10 mouse cellular contexts compared by ENCODE assay signal in the genomic region with DNA sequence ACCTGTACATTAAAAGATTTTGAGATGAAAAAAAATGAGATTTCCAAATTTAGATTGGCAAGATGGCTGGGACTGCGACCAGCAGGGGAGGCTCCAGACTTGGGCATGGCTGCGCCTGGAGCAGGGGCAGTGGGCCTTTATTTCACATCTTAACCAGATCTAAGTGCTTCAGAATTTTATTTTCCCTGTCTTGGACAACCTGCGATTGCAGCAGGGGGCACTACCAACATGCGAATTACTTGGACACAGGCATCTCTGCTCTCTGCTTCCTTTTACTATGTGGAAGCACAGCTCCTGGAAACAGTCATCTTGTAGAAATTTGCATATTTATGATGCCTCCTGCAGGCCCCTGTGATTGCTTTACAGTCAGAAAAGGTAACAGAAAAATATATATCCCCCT. TPM values are rescaled to one million over a fixed set of nuclear protein-coding genes. Genes with fewer than 3 reads are reported as not detected.
DNase-seq lines count a peak whose midpoint lies in the region; ATAC-seq lines count a peak whose summit lies in the region.
"Had no signal": no experiment of that assay in that cellular context is flagged by ENCODE, and none has a peak within 500 bp of the region (broad histone marks: within the 10 kb centered on the region; RNA-seq: fewer than 3 reads in every experiment).

No protein-coding gene starts in this region.

- no peaks in the 10 kb centered on the region for H3K27me3 ChIP-seq in neural tube, embryonic 11.5 days (ENCODE audit: control insufficient read depth, insufficient read depth, low read length)
- peaks cover 51% of the 10 kb centered on the region for H3K27me3 ChIP-seq in embryonic facial prominence, embryonic 10.5 days (replicated peaks; ENCODE audit: low read depth, poor library complexity, severe bottlenecking)
- no peaks in the 10 kb centered on the region for H3K27me3 ChIP-seq in hindbrain, embryonic 14.5 days (ENCODE audit: control insufficient read depth, insufficient read depth, low read length)
- H3K27me3 ChIP-seq in splenic B cell, adult 2 months (ENCODE audit: control insufficient read depth, insufficient read depth, low read length, poor library complexity, severe bottlenecking), result peaks cover 4% of the 10 kb centered on the region; the same call in 1 of the 2 replicates

- peak; percentile 52 for DNase-seq in neural tube, embryonic 11.5 days (ENCODE audit: low spot score)
- DNase-seq in neural tube, embryonic 10.5 days (ENCODE audit: extremely low spot score, low spot score), result no peak
- peak; percentile 43 for DNase-seq in embryonic facial prominence, embryonic 10.5 days (ENCODE audit: low spot score)
- DNase-seq in hindbrain, embryonic 14.5 days (ENCODE audit: low spot score), result no peak
- peak; percentile 62 for DNase-seq in splenic B cell, adult 2 months (ENCODE audit: low read depth, low spot score)
- no peak for DNase-seq in thymus, postnatal 25 days
- no peak for DNase-seq in gastrocnemius, adult 8-10 months (ENCODE audit: low spot score in 2 of 2)
- DNase-seq: right cerebral cortex, postnatal 14 days had no signal

- no peak overlapping the region for H3K4me2 ChIP-seq in neural tube, embryonic 11.5 days (ENCODE audit: low read depth)
- no peak overlapping the region for H3K4me2 ChIP-seq in hindbrain, embryonic 14.5 days (replicated peaks)

- ATAC-seq in neural tube, embryonic 11.5 days (ENCODE audit: insufficient read depth, low FRiP score, low TSS enrichment), result peak; percentile 45; the same call in 1 of the 2 replicates
- peak; percentile 50 for ATAC-seq in hindbrain, embryonic 14.5 days (ENCODE audit: low FRiP score)

- peaks cover 5% of the 10 kb centered on the region; the same call in 1 of the 2 replicates for H3K4me1 ChIP-seq in neural tube, embryonic 11.5 days (ENCODE audit: control insufficient read depth, insufficient read depth, low read length)
- peaks cover 30% of the 10 kb centered on the region for H3K4me1 ChIP-seq in embryonic facial prominence, embryonic 10.5 days
- H3K4me1 ChIP-seq in hindbrain, embryonic 14.5 days (replicated peaks; ENCODE audit: control insufficient read depth, insufficient read depth, low read length), result peaks cover 19% of the 10 kb centered on the region

- no peaks in the 10 kb centered on the region for H3K36me3 ChIP-seq in neural tube, embryonic 11.5 days (ENCODE audit: control insufficient read depth, insufficient read depth, low read length)
- H3K36me3 ChIP-seq in embryonic facial prominence, embryonic 10.5 days (replicated peaks), result no peaks in the 10 kb centered on the region
- no peaks in the 10 kb centered on the region for H3K36me3 ChIP-seq in hindbrain, embryonic 14.5 days (replicated peaks; ENCODE audit: control insufficient read depth, insufficient read depth)
- H3K36me3 ChIP-seq in splenic B cell, adult 2 months (ENCODE audit: control insufficient read depth, insufficient read depth, low read length, poor library complexity, severe bottlenecking), result no peaks in the 10 kb centered on the region

- H3K27ac ChIP-seq in neural tube, embryonic 11.5 days (ENCODE audit: low read depth, low read length), result no peak overlapping the region
- no peak overlapping the region for H3K27ac ChIP-seq in embryonic facial prominence, embryonic 10.5 days (replicated peaks)
- peak overlapping the region; percentile 45; the same call in 1 of the 2 replicates for H3K27ac ChIP-seq in hindbrain, embryonic 14.5 days

- H3K9me3 ChIP-seq in neural tube, embryonic 11.5 days (ENCODE audit: control insufficient read depth, low read length), result no peaks in the 10 kb centered on the region
- no peaks in the 10 kb centered on the region for H3K9me3 ChIP-seq in embryonic facial prominence, embryonic 10.5 days
- H3K9me3 ChIP-seq in hindbrain, embryonic 14.5 days (ENCODE audit: control insufficient read depth, low read length), result no peaks in the 10 kb centered on the region

- WGBS in neural tube, embryonic 11.5 days, result 50% methylated on average over 4 of the region's 4 CpGs
- WGBS in embryonic facial prominence, embryonic 10.5 days, result 58% methylated on average over 4 of the region's 4 CpGs
- 34% methylated on average over 4 of the region's 4 CpGs for WGBS in hindbrain, embryonic 14.5 days

- no peak overlapping the region for H3K4me3 ChIP-seq in neural tube, embryonic 11.5 days (ENCODE audit: low read depth, low read length)
- no peak overlapping the region for H3K4me3 ChIP-seq in embryonic facial prominence, embryonic 10.5 days
- H3K4me3 ChIP-seq in hindbrain, embryonic 14.5 days (replicated peaks; ENCODE audit: low read length), result no peak overlapping the region
- H3K4me3 ChIP-seq: erythroblast, embryonic 14.5 days had no signal

- no peak overlapping the region for H3K9ac ChIP-seq in neural tube, embryonic 11.5 days (ENCODE audit: low read length)
- H3K9ac ChIP-seq in hindbrain, embryonic 14.5 days, result no peak overlapping the region

RNA-seq across cellular contexts. Expression of gene A830031A19Rik, which starts 9.5 kb away (rescaled TPM):
- not detected in 2 replicates for polyA plus RNA-seq in neural tube, embryonic 11.5 days (2014; fragmentation: Nextera tagmentation; extraction: Ambion mirVana)
- not detected in 2 replicates for polyA plus RNA-seq in embryonic facial prominence, embryonic 10.5 days (2016; fragmentation: Nextera tagmentation; extraction: Ambion mirVana)
- not detected in 2 replicates for polyA plus RNA-seq in hindbrain, embryonic 14.5 days (2014; fragmentation: Nextera tagmentation; extraction: Ambion mirVana)
- not detected for total RNA-seq in gastrocnemius, adult 8-10 months (2022)
- polyA plus RNA-seq: erythroblast, embryonic 14.5 days; liver, embryonic 16.5 days had no signal

RNA-seq across cellular contexts. Expression of gene Bcl11a, which starts 12.5 kb away (rescaled TPM):
- polyA plus RNA-seq in neural tube, embryonic 11.5 days (2014; fragmentation: Nextera tagmentation; extraction: Ambion mirVana), result 72.2 and 72.7 TPM in 2 replicates
- 47.0 and 62.4 TPM in 2 replicates for polyA plus RNA-seq in embryonic facial prominence, embryonic 10.5 days (2016; fragmentation: Nextera tagmentation; extraction: Ambion mirVana)
- 106 and 117 TPM in 2 replicates for polyA plus RNA-seq in hindbrain, embryonic 14.5 days (2014; fragmentation: Nextera tagmentation; extraction: Ambion mirVana)
- total RNA-seq in gastrocnemius, adult 8-10 months (2022), result under 1 TPM in 2 of 4 experiments, not detected in 2; 0.07 to 0.17 TPM

Comparison
In these comparisons a context has a peak if more than half of its experiments do, and no peak if none do; other contexts are left out.
1. DNase-seq: peak in neural tube, embryonic 11.5 days (single experiment), embryonic facial prominence, embryonic 10.5 days (single experiment) and splenic B cell, adult 2 months (single experiment); none in neural tube, embryonic 10.5 days (single experiment), hindbrain, embryonic 14.5 days (single experiment), thymus, postnatal 25 days (single experiment) and gastrocnemius, adult 8-10 months (0 of 2).